Mouse (Mus musculus) urinary bladder, postnatal 14 days (tissue): Measurements from ENCODE around the gene Otof.

Experiments used
- DNase-seq: peaks from one replicate; pipeline ENCODE4 v3.0.0; 2021; ENCODE audit warnings: low spot score

Otof gene

GRCm38 (mm10) chr5:30461821-30462220, at the start of gene Otof:
Gene Otof, minus strand, starts transcription at chr5:30461932.
- no peak for DNase-seq

- DNase-seq: no peak
These were observed 35.6 kb upstream of the Otof start for GRCm38 (mm10) chr5:30497299-30497698.

GRCm38 (mm10) chr5:30496821-30497220, 35.1 kb upstream of the Otof start:
- no peak for DNase-seq

DNA sequence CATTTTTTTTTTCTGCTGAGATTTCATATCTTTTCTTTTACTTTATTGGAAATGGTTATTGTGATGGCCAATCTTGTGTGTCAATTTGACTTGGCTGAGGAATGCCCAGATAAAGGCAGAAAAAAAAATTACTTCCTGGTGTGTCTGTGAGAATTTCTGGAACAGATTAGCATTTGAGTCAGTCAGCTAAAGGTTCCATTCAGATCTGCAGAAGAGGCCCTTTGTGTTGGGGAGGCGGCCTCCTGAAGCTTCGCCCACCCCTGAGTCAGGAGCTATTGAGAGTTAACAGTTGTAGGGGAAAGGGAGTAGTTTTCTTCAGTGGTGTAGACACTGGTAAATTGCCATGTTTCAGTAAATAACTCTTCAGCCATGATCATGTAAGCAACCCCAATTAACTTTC, 33.6 kb upstream of the Otof start:
- no peak for DNase-seq

GRCm38 (mm10) chr5:30494606-30495005, 32.9 kb upstream of the Otof start:
- DNase-seq: no peak

GRCm38 (mm10) chr5:30493723-30494122, 32.0 kb upstream of the Otof start:
- no peak for DNase-seq

GRCm38 (mm10) chr5:30490845-30491244, 29.1 kb upstream of the Otof start:
- no peak for DNase-seq

DNA sequence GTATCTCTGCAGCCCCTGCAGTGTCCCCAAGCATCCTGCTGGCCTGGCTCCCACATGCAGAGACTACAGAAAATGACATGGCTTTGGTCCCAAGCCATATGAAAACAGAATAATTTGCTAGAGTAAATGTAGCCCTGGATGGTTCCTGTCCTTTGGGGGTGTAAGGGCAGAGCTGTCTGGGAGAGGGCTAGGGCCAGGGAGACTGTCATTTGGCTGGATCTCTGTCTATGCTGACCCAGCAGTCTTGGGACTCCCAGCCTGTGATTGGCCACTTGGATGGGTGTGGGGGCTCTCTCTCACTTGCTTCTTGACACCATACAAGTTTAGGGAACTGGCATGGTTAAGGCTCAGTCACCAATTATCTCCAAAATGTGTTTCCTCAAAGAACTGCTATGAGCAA, 28.5 kb upstream of the Otof start:
- no peak for DNase-seq

DNA sequence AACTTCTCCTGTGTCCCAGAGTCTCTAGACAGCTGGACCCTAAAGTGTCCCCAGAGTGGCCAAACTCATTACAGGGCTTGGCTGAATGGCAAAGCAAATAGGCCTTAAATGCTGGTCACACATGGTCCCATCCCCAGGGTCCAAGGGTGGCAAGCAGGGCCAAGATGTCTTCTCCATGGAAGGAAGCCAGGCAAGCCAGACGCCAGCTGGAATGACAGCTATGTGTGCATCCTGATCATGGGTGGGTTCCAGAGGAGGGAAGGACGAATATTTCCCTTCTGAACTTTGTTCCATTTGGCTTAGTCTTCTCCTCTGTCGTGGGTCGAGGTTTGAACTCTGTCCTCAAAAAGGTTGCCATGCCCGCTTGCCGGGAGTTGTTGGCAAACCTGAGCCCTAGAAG, 23.4 kb upstream of the Otof start:
- DNase-seq: no peak

GRCm38 (mm10) chr5:30484591-30484990, 22.9 kb upstream of the Otof start:
- no peak for DNase-seq

DNA sequence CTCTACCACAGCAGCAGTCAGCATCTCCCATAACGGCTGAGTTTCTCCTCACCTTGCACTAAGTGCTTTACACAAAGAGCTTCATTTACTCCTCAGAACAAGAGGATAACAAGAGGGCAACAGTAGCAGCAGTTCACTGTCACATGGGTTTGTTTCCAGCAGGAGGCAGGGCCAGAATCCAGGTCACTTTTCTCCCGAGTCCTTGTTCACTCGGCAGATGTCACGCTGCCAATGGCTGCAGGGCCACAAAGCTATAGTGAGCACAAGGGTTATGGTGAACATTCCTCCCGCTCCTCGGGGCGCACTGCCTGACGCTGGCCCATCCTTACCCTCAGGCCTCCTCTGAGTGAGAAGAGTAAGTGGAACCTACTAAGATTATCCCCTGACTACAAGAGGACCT, 21.8 kb upstream of the Otof start:
- DNase-seq: no peak

- DNase-seq: peak; percentile 79
These were observed 20.6 kb upstream of the Otof start for GRCm38 (mm10) chr5:30482319-30482718.

GRCm38 (mm10) chr5:30476534-30476933, 14.8 kb upstream of the Otof start:
- DNase-seq: peak; percentile 26

DNA sequence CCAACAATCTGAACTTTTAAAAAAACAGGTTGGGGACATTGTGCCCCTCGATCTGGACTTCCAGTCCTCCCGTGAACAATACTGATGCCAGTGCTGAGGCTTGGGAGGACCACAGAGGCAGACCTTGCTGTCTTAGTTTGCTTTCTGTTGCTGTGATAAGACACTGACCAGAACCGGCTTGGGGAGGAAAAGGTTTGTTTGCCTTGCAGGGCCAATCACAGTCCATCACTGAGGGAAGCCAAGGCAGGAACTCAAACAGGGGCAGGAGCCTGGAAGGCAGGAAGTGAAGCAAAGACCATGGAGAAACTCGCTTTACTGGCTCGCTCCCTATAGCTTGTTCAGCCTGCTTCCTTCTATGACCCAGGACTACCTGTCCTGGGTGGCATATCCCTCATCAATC, 10.4 kb upstream of the Otof start:
- peak; percentile 29 for DNase-seq

DNA sequence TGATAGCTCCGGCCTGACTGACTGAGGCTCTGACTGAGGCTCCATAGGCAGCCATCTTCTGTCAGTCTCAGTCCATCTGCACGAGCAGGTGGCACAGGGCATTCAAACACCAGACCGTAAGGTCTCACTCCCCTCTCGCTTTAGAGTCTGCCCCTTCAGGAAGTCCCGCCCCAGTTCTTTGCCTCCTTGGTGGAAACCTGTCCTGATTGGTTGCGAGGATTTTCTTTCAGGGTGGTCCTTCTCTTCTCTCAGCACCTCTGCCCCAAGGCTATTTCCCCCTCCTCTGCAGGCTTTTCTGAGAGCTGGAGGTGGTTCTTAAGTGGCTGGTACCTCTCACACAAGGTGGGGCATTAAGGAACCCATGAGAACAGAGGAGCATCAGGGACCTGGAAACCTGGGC, 8.7 kb upstream of the Otof start:
- DNase-seq: no peak

- DNase-seq: no peak
These were observed 4.6 kb upstream of the Otof start for GRCm38 (mm10) chr5:30466315-30466714.

GRCm38 (mm10) chr5:30465861-30466260, 4.1 kb upstream of the Otof start, which contains the start of gene 1700001C02Rik:
Gene 1700001C02Rik, plus strand, starts transcription at chr5:30466047.
- no peak for DNase-seq

DNA sequence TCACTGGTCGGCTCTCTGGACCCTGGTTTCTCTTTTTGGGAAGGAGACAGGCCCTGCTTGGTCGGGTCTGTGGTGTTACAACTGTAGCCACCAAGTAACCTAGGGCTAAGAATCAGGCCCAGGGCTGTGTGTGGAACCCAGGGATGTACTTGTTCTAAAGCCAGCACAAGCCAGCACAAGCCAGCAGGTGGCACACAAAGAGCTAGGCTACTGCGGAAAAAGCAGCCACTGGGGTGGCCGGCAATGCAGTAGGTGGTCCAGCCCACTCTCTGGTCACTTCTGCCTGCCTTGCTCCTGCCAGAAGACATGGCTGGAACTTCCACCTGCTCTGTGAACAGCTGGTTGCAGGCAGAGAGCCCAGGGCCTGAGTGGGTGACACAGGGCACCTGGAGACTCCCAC, 1.6 kb downstream of the Otof start:
- no peak for DNase-seq

GRCm38 (mm10) chr5:30456056-30456455, 5.7 kb downstream of the Otof start:
- no peak for DNase-seq

GRCm38 (mm10) chr5:30444327-30444895, 17.3 kb downstream of the Otof start:
- no peak for DNase-seq

- DNase-seq: no peak
These were observed 19.5 kb downstream of the Otof start for GRCm38 (mm10) chr5:30442196-30442595.

DNA sequence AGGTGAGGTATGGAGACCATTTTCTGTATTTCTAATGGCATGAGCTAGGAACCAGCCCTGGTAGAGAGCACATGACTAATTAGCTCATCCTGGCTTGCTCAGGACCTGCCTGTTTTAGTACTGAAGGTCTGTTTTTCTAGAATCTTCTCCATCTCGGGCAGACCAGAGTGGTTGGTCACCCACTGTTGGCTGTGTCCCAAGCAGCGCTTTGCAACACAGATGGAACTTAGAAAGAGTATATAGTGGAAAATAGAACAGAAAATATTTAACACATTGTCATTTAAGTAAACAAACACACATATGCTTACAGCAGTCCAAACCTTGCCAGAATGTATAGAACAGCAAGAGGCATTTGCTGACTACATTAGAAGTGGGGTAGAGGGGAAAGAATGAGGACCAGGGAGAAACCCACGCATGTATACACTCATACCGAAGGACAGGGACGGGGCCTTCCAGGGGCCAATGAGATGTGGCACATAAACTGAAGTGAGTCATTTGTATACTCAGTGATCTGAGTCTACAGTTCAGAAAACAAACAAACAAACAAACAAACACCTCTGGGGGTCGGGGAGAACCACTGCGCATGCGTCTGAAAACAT, 21.3 kb downstream of the Otof start:
- no peak for DNase-seq

GRCm38 (mm10) chr5:30438931-30439330, 22.8 kb downstream of the Otof start:
- DNase-seq: no peak

DNA sequence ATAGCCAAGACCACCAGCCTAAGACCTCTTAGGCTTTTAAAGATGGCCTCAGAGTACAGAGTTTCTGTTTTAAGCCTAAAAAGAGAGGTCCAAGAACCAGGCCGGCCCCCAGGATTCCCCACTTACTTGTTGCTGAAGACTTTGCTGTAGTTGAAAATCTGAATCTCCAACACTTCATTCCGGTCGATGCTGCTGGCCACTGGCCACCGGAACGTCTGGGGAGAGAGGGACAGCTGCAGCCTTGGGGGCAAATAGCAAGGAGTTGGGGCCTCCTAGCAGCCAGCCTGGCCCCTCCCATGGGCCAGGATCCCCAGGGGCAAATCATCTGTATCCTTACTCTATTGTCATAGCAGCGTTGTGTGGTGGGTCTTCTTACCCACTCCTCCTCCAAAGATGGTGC, 34.3 kb downstream of the Otof start:
- DNase-seq: no peak
